Mouse (Mus musculus) adrenal gland, postnatal 4 days (tissue): Measurements from ENCODE around the gene Cyp2w1. TPM values are rescaled to one million over a fixed set of nuclear protein-coding genes. Genes with fewer than 3 reads are reported as not detected.
"Not testable (repeated sequence)": the region's sequence is repeated elsewhere in the genome, so short reads cannot be mapped to it uniquely, and the experiment has no call there.

Experiments
- DNase-seq, 2 experiments: peaks; one replicate each; pipeline ENCODE4 v3.0.0; 2021 to 2022; ENCODE audit warnings: low spot score in 2 of 2, mixed read lengths in 2 of 2
- total RNA-seq, 2 experiments: library from RNA; stranded (reverse); gene quantifications; 2 replicates each; pipeline ENCODE4 v1.2.3; 2021

Cyp2w1 gene
- total RNA-seq, 2 experiments from 2014 or later, result not detected

DNA sequence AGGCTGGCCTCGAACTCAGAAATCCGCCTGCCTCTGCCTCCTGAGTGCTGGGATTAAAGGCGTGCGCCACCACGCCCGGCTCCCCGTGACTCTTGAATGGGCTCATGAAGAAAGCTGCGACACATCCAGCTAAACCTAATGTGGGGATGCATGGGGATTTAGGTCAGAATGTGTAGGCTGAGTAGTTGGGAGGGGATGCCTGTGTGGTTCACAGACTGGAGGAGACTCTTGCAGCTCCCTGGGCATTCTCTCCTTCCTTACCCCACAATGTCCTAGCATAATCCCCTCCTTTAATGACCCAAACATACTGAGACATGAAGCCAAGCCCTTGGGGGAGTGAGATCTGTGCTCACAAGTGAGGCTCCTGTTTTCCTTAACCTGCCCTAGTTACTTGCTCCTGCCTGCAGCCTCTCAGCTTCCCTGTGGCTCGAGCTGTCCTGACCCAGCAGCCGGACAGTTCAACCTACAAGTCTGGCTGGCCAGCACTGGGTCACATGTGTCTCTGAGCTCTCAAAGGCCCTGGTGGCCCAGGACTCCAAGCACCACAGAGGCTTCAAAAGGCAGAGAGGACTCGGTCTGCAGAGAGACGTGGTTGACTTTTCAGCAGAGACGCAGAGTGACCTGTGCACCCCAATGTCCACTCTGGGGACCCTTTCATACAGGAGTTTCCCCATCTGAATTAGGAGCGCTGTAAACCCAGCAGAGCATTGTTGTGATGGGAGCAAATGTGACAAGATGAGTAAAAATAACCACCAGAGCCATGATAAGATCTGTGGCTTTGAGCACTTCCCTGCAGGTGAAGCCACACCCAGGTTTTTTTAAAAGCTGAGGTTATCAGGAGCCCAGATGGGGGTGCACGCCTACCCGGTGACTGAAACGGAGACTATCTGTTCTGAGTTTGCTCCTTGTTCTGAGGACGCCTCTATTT is 29.4 kb downstream of the Cyp2w1 start:
- no peak for DNase-seq

DNA sequence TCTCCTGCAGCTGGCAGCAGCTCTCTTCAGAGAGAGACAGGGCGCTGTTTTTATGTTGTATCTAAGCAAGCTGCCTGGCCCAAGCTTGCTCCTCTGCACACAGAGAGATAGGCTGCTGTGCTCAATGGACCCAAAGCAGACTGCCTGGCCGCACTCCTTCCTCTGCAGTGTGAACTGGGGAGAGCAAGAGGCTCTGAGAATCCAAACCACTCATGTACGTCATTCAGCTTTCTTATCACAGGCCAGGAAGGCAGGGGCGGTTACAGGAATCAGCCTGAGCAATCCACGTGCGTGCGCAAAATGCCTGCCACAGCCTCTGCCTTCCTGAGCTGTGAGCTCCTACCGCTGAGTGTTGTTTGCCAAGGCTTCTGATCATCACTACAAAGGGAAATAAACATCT is 30.3 kb downstream of the Cyp2w1 start:
- no peak for DNase-seq

DNA sequence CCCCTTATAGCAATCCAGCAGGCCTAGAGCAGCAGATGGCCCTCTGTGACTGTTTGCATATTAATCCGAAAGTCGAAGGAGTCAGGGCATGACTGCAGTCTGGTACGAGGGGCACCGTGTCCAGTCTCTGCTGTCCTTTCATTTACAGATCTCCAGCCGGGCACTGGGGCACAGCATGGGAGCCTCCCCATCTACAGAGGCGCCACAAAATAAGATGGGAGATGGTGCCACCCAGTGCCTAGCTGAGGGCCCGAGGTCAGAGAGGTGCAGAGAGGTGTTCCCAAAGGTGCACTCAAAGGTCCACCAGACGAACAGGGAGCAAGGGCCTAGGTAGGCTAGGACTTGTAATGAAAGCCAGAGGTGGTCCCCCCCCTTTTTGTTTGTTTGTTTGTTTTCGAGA is 30.8 kb downstream of the Cyp2w1 start:
- no peak for DNase-seq

DNA sequence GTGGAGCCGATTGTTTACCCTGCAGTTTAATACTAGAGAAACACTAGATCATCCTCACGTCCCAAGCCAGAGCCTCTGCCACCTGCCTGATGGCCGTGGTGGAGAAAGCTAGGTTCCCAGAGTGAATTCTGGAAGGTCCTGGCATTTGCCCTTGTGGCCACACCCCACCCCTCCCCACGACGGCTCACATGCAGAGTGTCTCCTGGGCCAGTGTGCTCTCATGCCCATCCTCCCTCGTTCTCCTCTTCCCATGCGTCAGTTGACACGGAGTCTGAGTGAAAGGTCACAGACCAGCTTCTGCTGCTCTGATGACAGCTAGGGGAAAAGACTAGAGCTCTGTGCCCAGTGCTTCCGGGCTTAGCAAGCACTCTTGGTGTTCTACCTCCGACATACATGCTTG is 32.1 kb downstream of the Cyp2w1 start:
- DNase-seq, result no peak

DNA sequence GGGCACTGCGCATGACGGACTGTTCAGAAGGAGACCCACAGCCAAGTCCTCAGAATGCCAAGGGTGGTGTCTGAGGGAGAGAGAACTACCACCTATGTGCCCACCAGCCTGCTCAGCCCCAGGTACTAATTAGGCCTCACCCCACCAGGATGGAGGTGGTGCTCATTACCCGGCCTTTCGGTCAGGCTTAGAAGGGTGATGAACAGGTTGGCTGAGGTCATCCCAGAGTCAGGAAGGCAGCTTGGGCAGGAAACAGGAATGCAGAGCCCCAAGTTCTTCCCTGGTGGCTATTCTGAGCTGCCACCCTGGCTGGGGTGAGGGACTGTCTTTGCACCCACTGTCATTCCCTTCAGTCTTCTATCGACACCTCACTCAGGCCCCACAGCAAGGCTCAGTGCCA is 33.6 kb downstream of the Cyp2w1 start:
- DNase-seq, result no peak

DNA sequence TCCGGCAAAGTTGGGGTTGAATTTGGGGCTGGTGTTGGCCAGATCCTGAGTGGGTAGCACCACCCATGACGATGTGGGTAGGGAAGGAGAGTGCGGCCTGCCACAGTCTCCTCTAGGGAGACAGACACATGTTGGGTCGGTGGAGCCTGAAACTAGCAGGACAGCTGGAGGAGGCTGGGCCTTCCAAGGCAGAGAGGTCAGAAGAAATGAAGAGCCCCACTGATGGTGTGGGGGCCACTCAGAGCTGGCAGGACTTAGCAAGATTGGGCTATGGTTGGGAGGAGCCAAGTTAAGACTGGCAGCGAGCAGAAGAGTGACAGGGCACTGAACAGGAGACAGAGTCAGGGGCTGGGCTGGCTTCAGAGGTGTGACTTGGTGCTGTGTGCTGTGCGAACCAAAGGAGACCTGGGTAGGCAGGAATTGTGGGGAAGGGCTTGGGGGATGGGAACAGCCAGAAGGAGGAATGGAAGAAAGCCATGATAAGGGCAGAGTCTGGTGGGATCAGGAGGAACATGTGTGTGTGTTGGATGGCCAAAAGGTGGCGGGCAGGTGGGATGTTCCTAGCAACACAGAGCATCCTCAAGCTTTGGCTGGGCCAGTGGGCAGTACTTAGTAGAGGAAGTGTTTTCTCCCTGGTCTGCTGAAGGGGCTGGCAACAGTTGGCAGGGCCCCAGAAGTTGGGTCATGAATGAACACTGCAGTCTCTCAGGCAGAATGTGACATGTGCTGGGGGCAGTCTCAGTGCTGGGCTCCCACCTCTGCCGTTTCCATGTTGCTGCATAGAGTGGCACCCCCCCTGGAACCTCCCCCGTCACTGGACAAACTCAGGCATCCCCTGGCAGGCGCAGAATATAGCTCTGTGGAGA is 35.1 kb downstream of the Cyp2w1 start:
- no peak for DNase-seq

DNA sequence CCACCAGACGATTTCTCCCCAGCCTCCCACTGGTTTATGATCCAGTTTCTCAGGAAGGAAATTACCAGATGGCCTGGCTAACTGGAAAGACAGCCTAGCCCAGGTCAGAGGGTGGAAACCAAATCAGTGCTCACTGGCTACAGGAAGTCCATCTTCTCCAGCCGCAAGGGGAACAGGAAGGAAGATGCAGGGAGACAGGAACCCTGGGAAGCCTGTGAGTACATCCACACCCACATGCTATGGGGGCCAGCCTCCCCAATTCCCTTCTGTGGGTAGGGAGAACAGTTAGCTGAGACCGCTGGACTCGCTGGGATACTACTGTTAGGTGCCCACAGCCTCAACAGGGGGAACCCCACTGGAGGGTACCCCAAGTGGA is 35.8 kb downstream of the Cyp2w1 start:
- DNase-seq, result no peak

DNA sequence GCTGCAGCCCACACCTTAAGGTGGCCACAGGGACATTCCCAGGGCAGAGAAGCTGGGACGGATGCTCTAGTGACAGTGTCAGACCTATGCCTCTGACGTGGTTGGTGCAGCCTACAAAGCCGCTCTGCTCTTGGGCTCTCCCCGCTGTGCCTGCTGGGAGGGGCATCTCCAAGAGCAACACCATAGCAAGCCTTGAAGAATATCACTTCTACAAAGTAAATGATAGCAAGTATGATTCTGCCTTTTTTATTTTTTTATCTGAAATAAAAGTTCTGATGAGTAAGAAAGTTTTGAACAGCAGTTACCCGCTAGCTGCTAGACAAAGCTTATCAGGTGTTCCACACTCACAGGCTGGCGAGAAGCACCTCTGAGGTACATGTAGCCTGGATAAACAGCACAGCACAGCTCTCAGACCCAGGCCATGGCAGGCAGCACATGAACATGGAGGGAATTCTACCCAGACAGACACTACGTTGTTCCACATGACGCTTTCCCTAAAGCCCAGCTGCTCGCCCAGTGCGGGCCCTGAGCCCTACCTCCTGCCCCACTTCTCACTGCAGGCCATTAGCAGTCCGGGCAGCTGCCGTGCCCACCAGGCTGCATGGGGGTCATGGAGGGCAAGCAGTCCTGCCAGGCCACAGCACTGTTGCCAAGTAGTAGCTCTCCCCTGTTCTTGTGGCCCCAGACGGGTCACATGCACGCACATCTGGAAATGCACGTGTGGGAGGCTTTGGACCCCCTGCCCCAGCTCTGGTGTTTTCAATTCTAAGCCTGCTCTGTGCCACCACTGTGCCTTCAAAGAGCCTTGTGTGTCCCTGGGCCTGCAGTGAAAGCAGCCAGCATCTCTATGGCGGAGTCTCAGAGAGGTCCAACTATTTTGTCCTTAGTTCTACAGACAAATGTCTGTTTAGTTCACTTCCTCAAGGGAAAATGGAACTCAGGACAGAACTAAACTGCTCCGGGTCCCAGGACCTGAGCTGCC is 36.6 kb downstream of the Cyp2w1 start:
- DNase-seq, result no peak

DNA sequence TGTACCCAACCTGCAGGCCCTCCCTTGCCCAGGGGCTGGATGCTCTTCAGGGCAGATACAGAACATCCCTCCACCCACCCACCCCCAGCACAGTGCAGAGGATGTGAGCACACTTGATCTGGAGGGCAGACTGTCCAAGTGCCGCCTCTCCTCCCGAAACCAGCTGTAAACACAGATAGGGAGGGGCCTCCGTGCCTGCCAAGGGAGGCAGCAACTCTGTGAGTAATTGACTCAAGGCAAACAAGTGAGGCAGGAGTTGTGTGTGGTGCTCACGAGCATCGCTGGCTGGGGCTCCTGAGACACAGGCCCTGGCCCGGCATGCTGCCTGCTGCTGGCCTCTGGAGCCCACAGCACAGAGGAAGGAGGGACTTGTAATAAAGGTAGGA is 37.3 kb downstream of the Cyp2w1 start:
- DNase-seq, result peak in 1 of 2 experiments; percentile 47

DNA sequence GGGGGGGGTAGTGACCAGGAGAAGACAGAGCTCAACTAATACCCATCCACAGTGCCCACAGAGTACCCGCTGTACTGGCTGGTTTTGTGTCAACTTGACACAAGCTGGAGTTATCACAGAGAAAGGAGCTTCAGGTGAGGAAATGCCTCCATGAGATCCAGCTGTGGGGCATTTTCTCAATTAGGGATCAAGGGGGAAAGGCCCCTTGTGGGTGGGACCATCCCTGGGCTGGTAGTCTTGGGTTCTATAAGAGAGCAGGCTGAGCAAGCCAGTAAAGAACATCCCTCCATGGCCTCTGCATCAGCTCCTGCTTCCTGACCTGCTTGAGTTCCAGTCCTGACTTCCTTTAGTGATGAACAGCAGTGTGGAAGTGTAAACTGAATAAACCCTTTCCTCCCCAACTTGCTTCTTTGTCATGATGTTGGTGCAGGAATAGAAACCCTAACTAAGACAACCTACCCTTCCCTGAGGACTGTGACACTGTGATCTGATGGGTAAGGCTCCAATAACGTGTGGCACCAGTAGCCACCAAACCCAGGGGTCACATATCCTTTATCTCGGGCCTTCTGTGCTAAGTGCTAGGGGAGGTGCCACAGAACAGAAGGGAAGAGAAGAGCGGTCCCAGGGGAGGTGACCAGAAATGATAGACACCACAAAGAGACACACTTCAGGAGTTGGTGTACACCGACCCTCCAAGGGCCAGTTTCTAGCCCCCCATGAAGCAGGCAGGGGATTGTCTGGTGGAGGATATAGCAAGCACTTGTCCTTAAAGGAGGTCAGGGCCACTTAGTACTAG is 38.1 kb downstream of the Cyp2w1 start:
- DNase-seq, result not testable (repeated sequence)

DNA sequence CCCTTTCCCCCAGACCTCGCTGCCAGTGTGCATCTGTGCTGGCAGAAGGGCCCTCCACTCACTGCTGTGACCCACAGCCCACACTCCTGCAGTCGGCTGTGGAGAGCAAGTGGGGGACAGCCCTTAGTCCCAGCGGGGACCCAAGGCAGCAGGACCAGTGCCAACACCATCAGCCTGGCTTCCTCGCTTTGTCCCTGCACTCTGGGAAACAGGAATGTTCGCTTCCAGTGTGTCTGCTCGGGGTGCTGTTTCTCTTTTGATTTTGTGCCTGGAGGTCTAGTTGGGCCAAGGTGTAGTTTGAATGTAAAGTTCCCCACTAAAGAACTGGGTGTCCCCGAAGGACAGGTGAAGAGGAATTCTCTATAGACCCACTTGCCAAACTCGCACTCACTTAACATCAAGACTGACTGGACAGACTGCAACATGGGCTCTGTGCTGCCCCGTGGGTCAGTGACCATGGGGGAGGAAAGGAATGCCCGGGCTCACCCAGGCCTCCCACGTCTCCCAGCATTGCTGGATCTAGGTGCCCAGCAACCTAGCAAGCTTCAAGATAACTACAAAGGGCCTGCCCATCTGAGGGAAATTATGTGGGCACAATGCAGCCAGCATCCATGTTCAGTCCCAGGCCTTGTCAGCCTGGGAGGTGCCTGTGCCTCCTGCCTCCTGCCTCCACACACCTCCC is 39.0 kb downstream of the Cyp2w1 start:
- DNase-seq, result no peak

DNA sequence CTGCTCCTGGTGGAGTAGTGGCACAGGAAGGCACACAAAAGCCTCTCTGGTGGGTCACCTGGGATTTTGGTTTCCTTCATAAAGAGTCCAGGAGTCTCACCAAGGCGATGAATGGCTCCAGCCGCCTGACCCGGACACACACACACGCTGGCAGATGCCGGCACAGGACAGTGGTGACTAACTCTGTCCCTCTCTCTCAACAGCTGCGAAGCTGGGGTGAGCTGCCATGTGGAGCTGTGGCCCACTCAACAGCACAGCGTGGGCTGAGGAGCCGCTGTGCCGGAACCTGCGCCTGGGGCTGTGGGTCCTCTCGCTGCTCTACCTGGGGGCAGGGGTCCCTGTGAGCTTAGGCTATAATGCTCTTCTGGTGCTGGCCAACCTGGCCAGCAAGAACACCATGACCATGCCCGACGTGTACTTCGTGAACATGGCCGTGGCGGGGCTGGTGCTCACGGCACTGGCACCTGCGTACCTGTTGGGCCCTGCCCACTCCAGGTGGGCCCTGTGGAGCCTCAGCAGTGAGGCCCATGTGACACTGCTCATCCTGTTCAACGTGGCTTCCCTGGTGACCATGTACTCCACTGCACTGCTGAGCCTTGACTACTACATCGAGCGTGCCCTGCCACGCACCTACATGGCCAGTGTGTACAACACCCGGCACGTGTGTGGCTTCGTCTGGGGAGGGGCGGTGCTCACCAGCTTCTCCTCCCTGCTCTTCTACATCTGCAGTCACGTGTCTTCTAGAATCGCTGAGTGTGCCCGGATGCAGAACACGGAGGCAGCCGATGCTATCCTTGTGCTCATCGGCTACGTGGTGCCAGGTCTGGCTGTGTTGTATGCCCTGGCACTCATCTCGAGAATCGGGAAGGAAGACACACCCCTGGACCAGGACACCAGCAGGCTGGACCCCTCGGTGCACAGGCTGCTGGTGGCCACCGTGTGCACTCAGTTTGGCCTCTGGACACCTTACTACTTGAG is 40.1 kb downstream of the Cyp2w1 start:
- DNase-seq, result no peak

DNA sequence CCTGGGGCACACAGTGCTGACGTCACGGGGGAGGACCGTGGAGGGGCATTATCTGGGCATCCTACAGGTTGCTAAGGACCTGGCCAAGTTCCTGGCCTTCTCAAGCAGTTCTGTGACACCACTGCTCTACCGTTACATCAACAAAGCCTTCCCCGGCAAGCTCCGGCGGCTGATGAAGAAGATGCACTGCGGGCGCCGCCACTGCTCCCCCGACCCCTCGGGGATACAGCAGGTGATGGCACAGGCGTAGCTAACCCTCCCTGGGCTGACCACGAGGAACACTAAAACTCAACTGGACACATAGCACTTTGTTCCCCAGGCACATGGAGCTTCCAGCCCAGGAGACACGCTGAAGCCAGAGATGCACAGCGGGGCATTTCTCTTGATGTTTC is 40.8 kb downstream of the Cyp2w1 start:
- DNase-seq, result no peak

DNA sequence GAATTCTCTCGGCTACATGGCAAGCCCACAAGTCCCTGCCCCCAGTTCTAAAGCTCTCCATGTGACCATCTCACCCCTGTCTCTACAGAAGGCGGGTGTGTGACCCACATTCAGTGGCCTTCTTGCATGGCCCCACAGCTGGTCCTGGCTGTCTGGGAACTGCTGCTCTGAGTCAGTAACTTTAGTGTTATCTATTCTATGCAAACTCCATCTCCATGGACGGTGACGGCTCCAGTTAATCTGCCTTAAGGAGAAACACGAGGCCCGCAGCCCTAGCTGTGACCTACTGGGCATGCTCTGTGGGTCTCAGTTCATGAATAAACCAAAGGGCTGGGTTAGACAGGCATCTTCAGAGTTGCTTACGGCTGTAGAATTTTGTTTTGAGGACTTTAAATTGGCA is 42.0 kb downstream of the Cyp2w1 start:
- DNase-seq, result no peak

DNA sequence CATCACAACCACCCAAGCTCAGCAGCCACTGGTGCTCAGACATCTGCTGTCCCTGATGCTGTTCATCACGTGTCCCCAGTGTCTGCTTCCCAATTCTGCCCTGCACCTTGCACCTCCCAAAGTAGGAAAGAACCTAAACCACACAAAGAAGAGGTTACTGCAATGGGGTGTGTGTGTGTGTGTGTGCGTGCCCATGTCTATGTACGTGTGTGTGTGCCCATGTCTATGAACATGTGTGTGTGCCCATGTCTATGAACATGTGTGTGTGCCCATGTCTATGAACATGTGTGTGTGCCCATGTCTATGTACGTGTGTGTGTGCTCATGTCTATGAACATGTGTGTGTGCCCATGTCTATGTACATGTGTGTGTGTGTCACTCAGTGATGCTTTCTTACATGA is 43.1 kb downstream of the Cyp2w1 start:
- no peak for DNase-seq

DNA sequence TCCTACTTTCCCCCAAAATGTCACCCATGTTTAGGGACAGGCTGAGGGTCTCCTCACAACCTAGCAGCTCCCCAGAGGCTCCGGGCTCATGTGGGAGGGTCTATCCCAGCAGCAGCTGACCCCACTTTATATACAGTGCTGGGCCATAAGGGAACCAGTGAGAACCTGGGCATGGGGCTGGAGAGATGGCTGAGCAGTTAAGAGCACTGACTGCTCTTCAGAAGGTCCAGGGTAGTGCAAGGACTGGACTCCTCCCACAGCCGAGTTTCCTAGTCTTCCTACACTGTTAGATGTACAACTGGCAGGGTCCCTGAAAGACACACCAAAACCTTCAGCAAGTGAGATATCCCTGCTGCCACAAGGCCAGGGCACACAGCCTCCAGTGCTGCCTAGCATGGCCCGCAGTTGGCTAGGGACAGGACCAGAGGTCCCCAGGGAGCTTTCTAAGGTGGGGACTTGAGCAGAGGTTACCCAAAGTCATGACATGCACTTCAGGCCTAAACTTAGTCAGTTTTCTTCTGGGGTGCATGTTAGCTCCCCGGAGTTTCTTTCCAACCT is 45.0 kb downstream of the Cyp2w1 start:
- DNase-seq, result no peak

DNA sequence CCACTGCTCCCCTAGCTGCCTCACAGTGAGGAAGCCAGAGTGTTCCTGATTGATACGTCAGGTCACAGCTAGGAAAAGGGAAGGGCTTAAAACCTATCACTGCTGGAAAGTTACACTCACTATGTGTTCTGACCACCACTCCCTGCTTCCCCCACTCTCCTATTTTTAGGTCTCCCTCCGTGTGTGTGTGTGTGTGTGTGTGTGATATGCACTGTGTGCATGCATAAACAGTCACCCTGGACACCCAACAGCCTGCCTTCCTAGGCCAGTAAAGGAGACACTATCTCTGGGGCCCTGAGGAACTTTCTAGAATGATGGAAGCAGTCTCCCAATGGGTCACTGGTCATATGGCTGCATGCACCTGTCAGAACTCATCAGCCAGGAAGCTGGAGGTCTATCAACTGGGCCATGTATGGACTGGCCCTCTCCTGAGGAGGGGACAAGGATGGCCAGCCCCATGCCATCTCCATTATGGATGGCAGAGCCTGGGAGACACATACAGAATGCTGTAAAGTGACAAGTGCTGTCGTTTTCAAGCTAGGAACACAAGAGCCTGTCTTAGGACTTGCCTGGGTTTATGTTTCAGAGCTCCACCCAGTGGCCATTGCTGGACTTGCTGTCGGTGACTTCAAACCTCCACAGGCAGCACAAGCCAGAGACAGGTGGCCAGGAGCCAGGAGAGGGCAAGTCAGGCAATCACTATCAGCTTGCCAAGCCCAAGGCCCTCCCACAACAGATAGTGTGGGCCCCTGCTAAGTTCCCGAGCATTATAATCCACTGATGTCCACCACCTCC is 45.7 kb downstream of the Cyp2w1 start:
- DNase-seq, result peak; percentile 70 to 91
